Mouse (Mus musculus): ENCODE data around the gene Smarcc2.

- no peak for TF ChIP-seq CTCF (IDR thresholded peaks at IDR 0.05)
- TF ChIP-seq POLR2A (IDR thresholded peaks at IDR 0.05; ENCODE audit: insufficient read depth, low read depth, low read length): no peak
These were observed 48.5 kb upstream of the Smarcc2 start for GRCm38 (mm10) chr10:128410560-128410845.
